Mouse (Mus musculus): ENCODE measurements around the gene Atp13a1. TPM values are rescaled to one million over a fixed set of nuclear protein-coding genes. Genes with fewer than 3 reads are reported as not detected.

The Atp13a1 gene
- polyA plus RNA-seq, 1 experiment: 59.8 TPM

DNA sequence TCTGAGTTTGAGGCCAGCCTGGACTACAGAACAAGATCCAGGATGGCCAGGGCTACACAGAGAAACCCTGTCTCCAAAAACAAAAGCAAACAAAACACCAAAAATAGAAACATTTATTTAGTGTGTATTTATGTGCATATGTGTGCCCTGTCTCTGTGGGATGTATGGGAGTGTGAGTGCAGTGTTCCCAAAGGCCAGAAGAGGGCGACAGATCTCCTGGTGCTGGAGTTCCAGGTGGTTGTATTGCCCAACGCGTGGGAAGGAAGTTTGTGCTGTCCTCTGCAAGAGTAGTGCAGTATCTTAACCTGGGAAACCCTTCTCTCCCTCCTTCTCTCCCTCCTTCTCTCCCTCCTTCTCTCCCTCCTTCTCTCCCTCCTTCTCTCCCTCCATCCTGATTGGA, 58.9 kb downstream of the Atp13a1 start:
- DNase-seq (ENCODE audit: low read depth): no peak

DNA sequence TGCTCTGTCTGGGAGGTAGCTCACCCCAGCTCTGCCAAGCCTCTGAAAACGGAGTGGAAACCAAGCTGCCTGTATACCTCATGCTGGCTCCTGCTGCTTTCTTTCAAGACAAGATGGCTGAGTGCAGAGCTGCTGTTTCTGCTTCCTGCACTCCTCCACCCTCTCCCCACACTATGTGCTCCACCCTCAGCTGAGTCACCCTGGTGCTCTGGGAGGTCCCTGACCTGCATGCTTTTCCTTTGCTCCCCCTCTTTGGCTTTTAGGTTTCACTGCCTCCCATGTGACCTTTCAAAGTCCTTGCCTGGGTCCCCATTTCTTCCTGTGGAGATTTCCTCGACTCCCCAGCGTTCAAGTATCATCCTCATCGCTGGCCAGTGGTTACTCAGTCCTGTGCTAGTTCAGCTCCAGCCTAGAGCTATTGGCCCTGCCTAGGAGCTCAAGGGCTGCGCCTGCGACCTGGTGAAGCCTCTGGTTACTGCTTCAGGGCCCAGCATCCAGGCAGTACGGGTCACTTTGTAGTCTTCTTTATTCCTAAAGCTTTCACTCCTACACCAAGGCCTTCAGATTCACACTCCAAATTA, 60.1 kb downstream of the Atp13a1 start:
- no peak for DNase-seq (ENCODE audit: low read depth)

- no peak for DNase-seq (ENCODE audit: low read depth)
Measured at GRCm38 (mm10) chr8:69853869-69854268, 62.9 kb downstream of the Atp13a1 start.

Other genes with a start within 250 kb of the Atp13a1 start
- 5.2 and 6.3 TPM in 2 replicates for gene Zfp868, start 165.6 kb upstream of the Atp13a1 start, polyA plus RNA-seq (2012; rRNA removed)
- 1.7 and 2.4 TPM in 2 replicates for gene Zfp964, start 136.7 kb upstream of the Atp13a1 start, polyA plus RNA-seq (2012; rRNA removed)
- gene Zfp869, start 80.4 kb upstream of the Atp13a1 start, polyA plus RNA-seq (2012; rRNA removed): 6.3 and 7.3 TPM in 2 replicates
- gene Zfp963, start 41.2 kb upstream of the Atp13a1 start, polyA plus RNA-seq (2012; rRNA removed): 2.5 TPM in 2 replicates
- 0.25 TPM in 1 of 2 replicates, not detected in the other for gene Gm20422, start 16.3 kb upstream of the Atp13a1 start, polyA plus RNA-seq (2012; rRNA removed)
- gene Zfp866, start within 50 bp of the Atp13a1 start, polyA plus RNA-seq (2012; rRNA removed): 8.9 and 11.0 TPM in 2 replicates
- 12.1 and 14.7 TPM in 2 replicates for gene Gmip, start 17.5 kb downstream of the Atp13a1 start, polyA plus RNA-seq (2012; rRNA removed)
- gene Lpar2, start 31.3 kb downstream of the Atp13a1 start, polyA plus RNA-seq (2012; rRNA removed): 1.8 and 2.6 TPM in 2 replicates
- 3.3 and 3.7 TPM in 2 replicates for gene Pbx4, start 41.3 kb downstream of the Atp13a1 start, polyA plus RNA-seq (2012; rRNA removed)
- 1.0 and 1.1 TPM in 2 replicates for gene Cilp2, start 96.5 kb downstream of the Atp13a1 start, polyA plus RNA-seq (2012; rRNA removed)
- 10.3 and 13.0 TPM in 2 replicates for gene Tssk6, start 111.0 kb downstream of the Atp13a1 start, polyA plus RNA-seq (2012; rRNA removed)
- 106 and 123 TPM in 2 replicates for gene Ndufa13, start 111.4 kb downstream of the Atp13a1 start, polyA plus RNA-seq (2012; rRNA removed)
- gene Yjefn3, start 111.5 kb downstream of the Atp13a1 start, polyA plus RNA-seq (2012; rRNA removed): 3.7 and 4.8 TPM in 2 replicates
- gene Gatad2a, start 205.2 kb downstream of the Atp13a1 start, polyA plus RNA-seq (2012; rRNA removed): 51.1 and 68.3 TPM in 2 replicates